Mouse (Mus musculus) liver (tissue): ENCODE data around the gene Defb19.
A peak's percentile ranks its signal among the peaks of the same experiment; 100 is the strongest.

Experiments used
- DNase-seq: peaks from one replicate; pipeline ENCODE4 v3.0.0-alpha.2; 2020; ENCODE audit warnings: mixed read lengths

Defb19 gene

DNA sequence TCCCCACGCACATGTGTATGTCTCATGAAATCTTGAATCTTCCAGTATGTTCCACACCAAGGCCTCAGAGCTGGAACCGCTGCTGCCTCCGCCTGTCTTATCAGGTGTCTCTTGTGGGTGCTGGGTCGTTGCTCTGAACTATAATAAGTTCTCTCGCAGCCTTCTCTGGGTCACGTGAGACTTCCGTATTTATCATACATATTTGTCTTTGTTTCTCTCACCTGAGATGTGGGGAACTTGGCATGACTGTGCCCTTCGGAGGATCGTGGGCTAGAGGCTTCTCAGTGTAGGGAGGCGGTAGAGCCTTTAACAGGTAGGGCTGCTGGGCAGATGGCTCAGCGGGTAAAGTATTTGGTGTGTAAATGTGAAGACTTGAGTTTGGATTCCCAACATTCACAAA lies 500 bp upstream of the Defb19 start:
- DNase-seq: no peak

DNA sequence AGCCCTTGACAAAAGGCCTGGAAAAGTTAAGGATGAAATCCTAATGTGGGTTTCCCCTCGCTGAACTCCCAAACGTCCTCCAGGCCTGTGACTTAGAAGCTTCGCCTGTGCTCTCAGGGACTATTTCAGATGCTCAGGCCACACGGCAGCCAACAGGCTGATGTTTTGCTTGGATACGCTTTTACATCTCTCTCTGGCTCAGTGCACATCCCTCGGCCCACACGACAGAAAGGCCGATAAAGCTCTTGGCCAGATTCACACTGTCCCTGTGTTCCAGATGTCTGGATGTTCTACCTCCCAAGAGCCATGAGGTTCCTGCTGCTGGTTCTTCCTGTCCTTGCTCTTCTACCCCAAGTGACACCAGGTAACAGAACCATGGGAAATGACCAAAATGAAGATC lies 6.6 kb downstream of the Defb19 start:
- DNase-seq: no peak

DNA sequence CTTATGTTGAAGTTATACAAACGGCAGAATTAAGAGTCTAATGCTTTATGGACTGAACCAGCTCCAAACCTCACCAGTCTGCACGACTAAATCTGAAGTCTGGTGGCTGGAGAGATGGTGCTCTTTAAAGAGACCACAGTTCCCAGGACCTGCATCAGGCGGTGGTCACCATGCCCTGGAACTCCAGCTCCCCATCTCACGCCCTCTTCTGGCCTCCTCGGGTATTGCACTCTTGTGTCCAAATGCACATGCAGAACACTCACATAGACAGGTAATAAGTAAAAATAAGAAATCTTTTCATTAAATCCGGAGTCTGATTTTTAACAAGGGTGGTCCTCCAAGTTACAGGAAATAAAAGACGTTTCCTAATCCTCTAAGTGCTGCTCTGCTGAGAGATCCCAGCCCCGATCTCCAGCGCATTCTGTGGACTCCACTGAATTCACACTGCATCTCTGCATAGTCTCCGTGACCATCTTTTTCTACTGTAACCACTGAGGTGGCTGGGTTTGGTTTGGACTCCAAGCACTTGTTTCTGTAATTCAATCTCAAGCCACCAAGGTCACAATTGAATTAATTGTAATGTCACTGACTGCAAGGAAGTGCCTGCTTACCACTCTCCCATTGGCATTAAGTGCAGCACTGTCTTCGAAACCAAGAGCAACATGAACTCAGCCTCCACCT lies 7.9 kb downstream of the Defb19 start, which contains the start of gene Defb21:
Gene Defb21, plus strand, starts transcription at position 631 of the 681 bp plus-strand sequence.
- DNase-seq: peak; percentile 26

- no peak for DNase-seq
Measured at GRCm38 (mm10) chr2:152570313-152570712, 9.8 kb downstream of the Defb19 start.

- no peak for DNase-seq
Measured at GRCm38 (mm10) chr2:152569881-152570280, 10.2 kb downstream of the Defb19 start.

GRCm38 (mm10) chr2:152569038-152569437 lies 11.1 kb downstream of the Defb19 start, which contains the start of gene Gm17416:
Gene Gm17416, plus strand, starts transcription at chr2:152569338.
- no peak for DNase-seq

DNA sequence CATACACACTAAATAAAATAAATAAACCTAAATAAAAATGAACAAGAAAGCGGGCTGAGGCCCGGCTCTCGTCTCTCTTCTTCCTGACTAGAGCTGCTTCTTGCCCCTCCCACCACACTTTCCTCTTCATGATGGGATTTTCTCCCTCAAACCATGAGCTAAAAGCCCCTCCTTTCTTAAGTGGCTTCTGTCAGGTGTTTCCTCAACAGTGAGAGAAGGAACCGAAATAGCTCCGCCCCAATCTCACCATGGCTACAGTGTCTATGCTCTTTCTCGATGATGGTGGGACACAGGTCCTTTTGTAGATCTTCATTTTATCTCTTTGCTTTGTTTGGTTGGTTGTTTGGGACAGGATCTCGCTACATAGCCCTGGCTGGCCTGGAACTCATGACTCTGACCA lies 23.5 kb downstream of the Defb19 start:
- DNase-seq: no peak

GRCm38 (mm10) chr2:152553774-152554423 lies 26.2 kb downstream of the Defb19 start:
- DNase-seq: peak; percentile 39

- no peak for DNase-seq
Measured at GRCm38 (mm10) chr2:152548124-152548523, 32.0 kb downstream of the Defb19 start.

- peak; percentile 18 for DNase-seq
Measured at GRCm38 (mm10) chr2:152544691-152545090, 35.4 kb downstream of the Defb19 start.

DNA sequence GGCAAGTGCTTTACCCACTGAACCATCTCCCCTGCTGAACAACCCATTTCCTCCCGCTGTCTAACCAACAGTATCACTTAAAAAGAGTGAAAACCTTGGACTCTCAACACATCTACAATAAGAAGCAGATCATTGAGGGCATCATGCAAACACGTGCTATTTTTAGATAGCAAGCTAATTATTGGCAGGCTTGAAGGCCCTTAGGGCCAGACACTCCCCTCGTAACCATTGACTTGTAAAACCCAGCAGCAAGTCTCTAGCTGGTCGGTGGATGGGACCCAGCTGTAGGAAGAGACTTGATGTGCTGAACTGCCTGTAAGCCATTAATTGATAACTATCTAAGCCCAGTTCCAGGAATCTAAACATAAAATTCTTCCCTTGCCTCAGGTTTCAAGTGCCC lies 36.6 kb downstream of the Defb19 start:
- DNase-seq: no peak

DNA sequence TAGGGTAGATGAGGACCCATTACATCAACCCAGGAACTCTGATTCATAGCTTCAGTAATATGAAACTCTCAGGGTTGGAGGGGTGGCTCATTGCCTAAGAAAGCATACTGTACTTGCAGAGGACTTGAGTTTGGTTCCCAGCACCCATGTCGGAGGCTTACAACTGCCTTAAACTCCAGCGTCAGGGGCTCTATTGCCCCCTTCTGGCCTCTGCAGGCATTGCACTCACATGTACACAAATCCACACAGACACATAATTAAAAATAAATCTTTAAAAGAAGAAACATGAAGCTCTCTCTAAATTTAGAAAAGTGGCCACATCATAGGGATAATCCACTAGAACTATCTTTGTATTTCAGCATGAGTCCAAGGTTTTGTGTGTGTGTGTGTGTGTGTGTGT lies 37.2 kb downstream of the Defb19 start:
- no peak for DNase-seq

DNA sequence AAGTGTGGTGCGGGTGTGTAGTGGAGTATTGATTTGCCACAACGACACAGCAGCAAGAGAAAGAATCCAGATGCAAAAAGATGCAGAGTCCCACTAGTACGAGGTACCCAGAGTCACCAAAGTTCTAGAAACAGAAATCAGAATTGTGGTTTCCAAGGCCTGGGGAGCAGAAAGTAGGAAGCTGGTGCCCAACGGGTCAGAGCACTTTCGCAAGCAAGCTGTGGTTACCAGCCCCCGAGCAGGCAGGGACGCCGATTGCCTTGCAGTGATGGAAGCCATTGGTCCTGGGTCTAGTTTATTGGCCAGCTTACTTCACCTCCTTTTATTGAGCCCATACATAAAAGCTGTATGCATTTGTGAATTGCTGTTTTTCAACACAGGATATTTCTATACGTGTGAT lies 38.1 kb downstream of the Defb19 start:
- DNase-seq: no peak

- DNase-seq: no peak
Measured at GRCm38 (mm10) chr2:152539944-152540710, 40.0 kb downstream of the Defb19 start, which contains the start of gene Defb29. Gene Defb29, minus strand, starts transcription at chr2:152540098.
